Mouse (Mus musculus): ENCODE results near the gene Necab2. TPM values are rescaled to one million over a fixed set of nuclear protein-coding genes. Genes with fewer than 3 reads are reported as not detected.

Gene Necab2
- polyA plus RNA-seq, 1 experiment from 2014 or later: not detected

DNA sequence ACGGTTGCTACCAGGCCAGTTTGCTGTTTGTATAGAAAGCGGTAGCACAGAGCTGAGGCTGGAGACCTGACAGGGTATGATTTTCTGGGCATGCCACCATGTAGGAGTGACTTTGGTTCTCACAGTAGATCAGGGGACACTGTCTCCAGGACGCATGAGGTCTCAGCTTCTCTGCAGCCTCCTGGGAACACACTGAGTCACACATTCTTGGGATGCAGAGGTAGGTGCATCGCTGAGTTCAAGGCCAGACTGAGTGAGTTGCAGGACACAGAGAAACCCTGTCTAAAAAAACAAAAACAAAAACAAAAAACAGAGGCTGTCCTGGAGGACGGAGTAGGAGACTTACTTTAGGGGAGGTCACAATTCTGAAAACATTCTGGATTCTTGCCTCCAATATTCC, 6.4 kb downstream of the Necab2 start:
- WGBS (ENCODE audit: insufficient replicate concordance): 64% methylated on average over 5 of the region's 5 CpGs
- ATAC-seq (ENCODE audit: insufficient read depth): no peak

DNA sequence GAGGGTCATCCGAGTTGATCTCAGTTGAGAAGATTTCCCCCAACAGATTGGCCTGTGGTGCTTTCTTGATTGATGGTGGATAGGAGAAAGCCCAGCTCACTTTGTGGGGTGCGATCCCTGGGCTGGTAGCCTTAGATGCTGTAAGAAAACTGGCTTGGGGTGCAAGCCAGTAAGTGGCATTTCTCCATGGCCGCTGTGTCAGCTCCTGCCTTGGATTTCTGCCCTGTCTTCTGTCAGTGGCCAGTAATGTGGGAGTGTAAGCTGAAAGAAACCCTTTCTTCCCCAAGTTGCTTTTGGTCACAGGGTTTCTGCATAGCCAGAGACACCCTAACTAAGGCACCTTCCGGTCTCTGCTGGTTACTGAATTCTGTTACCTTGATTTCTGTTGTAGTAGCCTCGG, 9.5 kb downstream of the Necab2 start:
- 67% methylated on average over 5 of the region's 5 CpGs for WGBS (ENCODE audit: insufficient replicate concordance)
- Histone ChIP-seq H3K27me3 (peaks cover 8% of the 10 kb centered on the region), H3K4me2 (no peak overlapping the region), H3K27ac (replicated peaks) (no peak overlapping the region), H3K36me3 (replicated peaks) (no peaks in the 10 kb centered on the region), H3K9ac (no peak overlapping the region), H3K4me3 (replicated peaks) (no peak overlapping the region), H3K9me3 (replicated peaks) (no peaks in the 10 kb centered on the region), H3K4me1 (replicated peaks) (no peaks in the 10 kb centered on the region)
- ATAC-seq (ENCODE audit: insufficient read depth): no peak

More for the DNA sequence above, 6.4 kb downstream of the Necab2 start:
- Histone ChIP-seq H3K9me3 (replicated peaks) (no peaks in the 10 kb centered on the region), H3K4me1 (replicated peaks) (no peaks in the 10 kb centered on the region), H3K9ac (no peak overlapping the region), H3K27ac (replicated peaks) (no peak overlapping the region), H3K27me3 (peaks cover 24% of the 10 kb centered on the region), H3K36me3 (replicated peaks) (no peaks in the 10 kb centered on the region), H3K4me2 (no peak overlapping the region), H3K4me3 (replicated peaks) (no peak overlapping the region)

DNA sequence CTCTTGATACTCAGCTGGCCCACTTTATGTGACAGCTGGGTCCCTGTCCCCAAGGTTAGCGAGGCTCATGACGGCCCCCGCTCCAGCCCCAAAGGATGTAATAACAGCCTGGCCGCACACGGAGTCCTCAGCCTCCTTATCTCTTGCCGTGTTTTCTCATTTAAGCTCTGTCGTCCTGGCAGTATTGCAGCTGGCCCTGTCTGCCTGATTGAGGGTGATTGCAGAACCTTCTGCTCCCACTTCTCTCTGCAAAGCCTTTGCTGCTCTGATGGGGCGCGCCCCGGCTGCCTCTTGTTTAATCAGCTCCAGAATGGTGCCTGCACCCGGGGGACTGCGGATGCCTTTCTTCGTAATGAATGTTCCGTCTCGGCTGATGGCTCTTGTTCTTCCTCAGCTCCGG, 13.2 kb downstream of the Necab2 start:
- Histone ChIP-seq H3K27me3 (peaks cover 26% of the 10 kb centered on the region), H3K4me1 (replicated peaks) (no peaks in the 10 kb centered on the region), H3K4me3 (replicated peaks) (no peak overlapping the region), H3K36me3 (replicated peaks) (no peaks in the 10 kb centered on the region), H3K4me2 (no peak overlapping the region), H3K9ac (no peak overlapping the region), H3K9me3 (replicated peaks) (no peaks in the 10 kb centered on the region), H3K27ac (replicated peaks) (no peak overlapping the region)
- no peak for ATAC-seq (ENCODE audit: insufficient read depth)
- 50% methylated on average over 16 of the region's 16 CpGs for WGBS (ENCODE audit: insufficient replicate concordance)

DNA sequence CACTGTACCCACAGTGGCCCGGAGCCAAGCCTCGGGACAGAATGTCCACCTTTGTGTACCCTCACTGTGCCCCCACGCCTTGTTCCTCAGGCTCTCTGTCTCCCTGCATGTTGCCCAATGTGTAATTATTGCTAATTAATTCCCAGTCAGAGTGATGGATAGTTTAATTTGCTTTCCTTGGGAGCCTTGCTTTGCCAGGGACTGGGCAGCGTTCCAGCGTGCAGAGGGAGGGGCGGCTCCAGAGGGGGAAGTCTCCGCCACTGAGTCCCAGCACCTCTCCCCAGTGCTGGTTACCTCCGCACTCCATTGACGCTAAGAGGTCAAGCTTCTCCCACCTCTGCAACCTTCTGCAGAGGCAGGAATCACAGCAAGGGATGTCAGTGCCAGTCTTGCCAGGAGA, 14.8 kb downstream of the Necab2 start:
- 67% methylated on average over 9 of the region's 9 CpGs for WGBS (ENCODE audit: insufficient replicate concordance)
- no peaks in the 10 kb centered on the region for H3K36me3 ChIP-seq (replicated peaks)
- H3K4me1 ChIP-seq (replicated peaks): no peaks in the 10 kb centered on the region
- H3K27ac ChIP-seq (replicated peaks): no peak overlapping the region
- H3K27me3 ChIP-seq: peaks cover 43% of the 10 kb centered on the region
- H3K4me2 ChIP-seq: no peak overlapping the region
- no peak for ATAC-seq (ENCODE audit: insufficient read depth)
- no peak overlapping the region for H3K4me3 ChIP-seq (replicated peaks)
- H3K9ac ChIP-seq: no peak overlapping the region
- H3K9me3 ChIP-seq (replicated peaks): no peaks in the 10 kb centered on the region

DNA sequence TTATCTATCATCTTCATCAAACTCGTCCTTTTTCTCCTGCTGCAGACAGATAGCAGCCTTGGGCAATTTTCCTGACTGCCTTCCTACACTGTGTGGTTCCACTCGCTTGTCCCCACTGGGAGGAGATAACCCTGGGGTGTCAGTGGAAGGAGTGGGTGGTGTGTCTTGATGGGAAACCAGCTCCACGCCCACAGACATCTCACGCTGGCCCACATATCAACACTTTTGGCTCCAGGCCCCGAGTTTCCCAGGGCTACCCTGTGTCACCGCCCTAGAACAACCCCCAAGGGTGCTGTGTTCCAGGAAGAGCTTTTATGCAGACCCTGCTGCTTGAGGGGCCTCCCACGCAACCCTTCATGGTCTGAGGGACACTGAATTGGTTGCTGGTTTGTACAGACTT, 17.2 kb downstream of the Necab2 start:
- 38% methylated on average over 7 of the region's 7 CpGs for WGBS (ENCODE audit: insufficient replicate concordance)
- no peaks in the 10 kb centered on the region for H3K4me1 ChIP-seq (replicated peaks)
- no peak for ATAC-seq (ENCODE audit: insufficient read depth)
- no peak overlapping the region for H3K9ac ChIP-seq
- H3K27me3 ChIP-seq: peaks cover 57% of the 10 kb centered on the region
- no peak overlapping the region for H3K4me2 ChIP-seq
- H3K4me3 ChIP-seq (replicated peaks): no peak overlapping the region
- H3K9me3 ChIP-seq (replicated peaks): no peaks in the 10 kb centered on the region
- H3K36me3 ChIP-seq (replicated peaks): no peaks in the 10 kb centered on the region
- no peak overlapping the region for H3K27ac ChIP-seq (replicated peaks)

DNA sequence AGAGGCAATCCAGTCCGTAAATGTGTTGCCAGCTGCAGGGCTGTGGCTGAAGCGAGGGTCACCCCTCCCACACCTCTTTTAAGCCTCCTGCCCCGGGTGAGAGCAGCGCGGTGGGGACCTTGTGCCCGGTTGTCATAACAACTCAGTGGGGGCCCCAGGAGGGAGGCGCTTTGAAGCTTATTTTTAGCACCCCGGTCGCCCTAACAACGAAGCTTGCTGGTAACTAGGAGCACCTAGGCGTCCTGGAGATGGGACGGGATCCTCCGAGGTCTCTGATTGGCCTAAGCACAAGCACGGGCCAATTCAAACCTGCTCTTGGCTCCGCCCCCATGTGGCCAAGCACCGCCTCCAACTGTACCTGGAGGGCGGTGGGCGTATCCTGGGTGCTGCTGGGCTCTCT, 19.6 kb downstream of the Necab2 start:
- H3K27ac ChIP-seq (replicated peaks): no peak overlapping the region
- H3K36me3 ChIP-seq (replicated peaks): no peaks in the 10 kb centered on the region
- no peak overlapping the region for H3K4me2 ChIP-seq
- no peak overlapping the region for H3K4me3 ChIP-seq (replicated peaks)
- H3K4me1 ChIP-seq (replicated peaks): no peaks in the 10 kb centered on the region
- peaks cover 49% of the 10 kb centered on the region for H3K27me3 ChIP-seq
- H3K9ac ChIP-seq: no peak overlapping the region
- no peak for ATAC-seq (ENCODE audit: insufficient read depth)
- H3K9me3 ChIP-seq (replicated peaks): no peaks in the 10 kb centered on the region
- WGBS (ENCODE audit: insufficient replicate concordance): 6% methylated on average over 18 of the region's 18 CpGs

DNA sequence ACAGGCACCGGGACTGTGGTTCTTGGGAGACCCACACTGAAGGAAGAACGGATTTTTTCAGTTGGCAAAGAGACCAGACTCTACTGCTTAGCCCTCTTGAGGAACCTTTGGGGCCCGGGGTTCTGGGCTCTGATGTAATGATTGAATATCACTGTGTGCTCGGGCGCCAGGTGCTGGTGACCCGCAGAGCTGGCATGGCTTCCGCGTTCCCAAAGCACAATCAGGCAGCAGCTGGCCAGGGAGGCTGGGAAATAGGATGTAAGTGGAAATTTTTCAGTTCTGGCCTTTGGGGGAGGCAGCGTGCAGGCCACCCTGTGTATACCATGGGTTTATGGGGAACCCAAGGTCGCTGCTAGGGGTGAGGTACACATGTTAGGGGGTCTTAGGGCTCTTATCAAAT, 20.3 kb downstream of the Necab2 start:
- no peak overlapping the region for H3K27ac ChIP-seq (replicated peaks)
- H3K9ac ChIP-seq: no peak overlapping the region
- no peak overlapping the region for H3K4me3 ChIP-seq (replicated peaks)
- H3K4me1 ChIP-seq (replicated peaks): no peaks in the 10 kb centered on the region
- H3K27me3 ChIP-seq: peaks cover 49% of the 10 kb centered on the region
- H3K36me3 ChIP-seq (replicated peaks): no peaks in the 10 kb centered on the region
- no peak for ATAC-seq (ENCODE audit: insufficient read depth)
- 60% methylated on average over 10 of the region's 10 CpGs for WGBS (ENCODE audit: insufficient replicate concordance)
- no peak overlapping the region for H3K4me2 ChIP-seq
- H3K9me3 ChIP-seq (replicated peaks): no peaks in the 10 kb centered on the region

DNA sequence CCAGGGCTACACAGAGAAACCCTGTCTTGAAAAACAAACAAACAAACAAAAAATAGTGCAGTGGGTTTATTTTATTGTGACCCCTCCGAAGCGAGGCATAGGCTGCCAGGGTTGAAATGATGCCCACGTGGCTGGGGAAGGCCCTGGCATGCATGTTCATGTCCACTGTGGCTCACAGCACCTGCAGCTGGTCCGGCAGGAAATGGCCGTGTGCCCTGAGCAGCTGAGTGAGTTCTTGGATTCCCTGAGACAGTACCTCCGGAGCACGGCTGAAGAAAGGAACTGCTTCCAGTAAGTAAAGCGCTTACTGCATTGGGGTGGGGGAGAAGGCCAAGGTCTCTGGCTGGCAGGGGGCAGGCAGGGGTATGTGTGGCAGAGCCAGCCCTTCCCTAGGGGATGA, 21.6 kb downstream of the Necab2 start:
- no peak overlapping the region for H3K27ac ChIP-seq (replicated peaks)
- H3K4me1 ChIP-seq (replicated peaks): no peaks in the 10 kb centered on the region
- H3K27me3 ChIP-seq: peaks cover 46% of the 10 kb centered on the region
- H3K36me3 ChIP-seq (replicated peaks): no peaks in the 10 kb centered on the region
- 58% methylated on average over 8 of the region's 8 CpGs for WGBS (ENCODE audit: insufficient replicate concordance)
- no peak overlapping the region for H3K9ac ChIP-seq
- no peaks in the 10 kb centered on the region for H3K9me3 ChIP-seq (replicated peaks)
- H3K4me3 ChIP-seq (replicated peaks): no peak overlapping the region
- no peak overlapping the region for H3K4me2 ChIP-seq
- ATAC-seq (ENCODE audit: insufficient read depth): no peak

DNA sequence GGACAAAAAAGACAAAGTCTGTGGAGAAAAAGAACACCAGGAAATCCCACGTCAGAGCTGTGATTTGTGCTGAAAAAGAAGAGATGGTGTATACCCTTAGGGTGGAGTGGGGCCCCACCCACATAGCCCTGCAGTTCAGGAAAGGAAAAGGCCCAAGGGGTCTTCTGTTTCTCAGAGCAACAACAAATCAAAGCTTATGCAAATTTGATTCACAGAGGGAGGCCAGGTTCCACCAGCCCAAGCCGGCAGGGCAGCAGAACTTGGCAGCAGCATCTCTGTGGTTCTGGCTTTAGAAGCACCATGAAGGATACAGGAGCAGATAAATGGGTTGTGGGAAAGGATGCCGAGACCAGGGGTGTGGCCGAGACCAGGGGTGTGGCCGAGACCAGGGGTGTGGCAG, 32.2 kb downstream of the Necab2 start:
- Histone ChIP-seq H3K27ac (replicated peaks) (no peak overlapping the region), H3K4me3 (replicated peaks) (no peak overlapping the region), H3K4me2 (no peak overlapping the region), H3K36me3 (replicated peaks) (no peaks in the 10 kb centered on the region), H3K9me3 (replicated peaks) (no peaks in the 10 kb centered on the region), H3K4me1 (replicated peaks) (no peaks in the 10 kb centered on the region), H3K27me3 (no peaks in the 10 kb centered on the region), H3K9ac (no peak overlapping the region)
- ATAC-seq (ENCODE audit: insufficient read depth): no peak
- 19% methylated on average over 5 of the region's 5 CpGs for WGBS (ENCODE audit: insufficient replicate concordance)

DNA sequence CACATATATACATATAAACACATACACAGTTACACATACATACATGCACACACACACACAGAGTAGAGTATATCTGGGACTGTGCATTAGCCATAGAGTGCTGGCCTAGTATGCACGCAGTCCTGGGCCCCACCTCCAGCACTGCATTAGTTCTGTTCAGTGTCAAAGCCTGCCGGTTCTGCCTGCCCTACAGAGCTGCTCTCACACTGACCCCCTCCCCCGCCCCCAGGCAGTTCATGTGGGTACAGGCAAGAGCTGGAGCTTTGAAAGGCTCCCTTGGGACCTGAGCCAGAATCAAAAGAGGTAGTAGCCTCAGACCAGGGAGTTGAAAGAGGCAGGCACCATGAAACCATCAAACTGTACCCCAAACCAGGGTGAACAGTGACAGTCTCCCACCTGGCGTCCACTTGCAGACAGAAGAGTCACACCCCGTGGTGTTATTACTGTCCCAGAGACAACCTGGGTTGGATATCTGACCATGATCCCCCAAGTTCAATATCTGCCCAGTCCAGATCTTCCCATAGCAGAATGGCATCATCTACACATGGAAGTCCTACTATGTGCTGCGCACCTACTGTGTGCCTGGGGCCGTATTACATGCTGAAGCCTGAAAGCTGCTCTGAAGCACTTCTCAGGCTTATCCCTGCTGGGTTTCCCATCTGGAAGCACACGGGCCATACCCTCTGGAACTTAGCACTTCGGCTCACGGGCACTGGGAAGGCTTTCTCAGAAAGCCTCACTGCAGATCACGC, 37.8 kb downstream of the Necab2 start:
- no peak for ATAC-seq (ENCODE audit: insufficient read depth)
- no peak overlapping the region for H3K9ac ChIP-seq
- WGBS (ENCODE audit: insufficient replicate concordance): 73% methylated on average over 11 of the region's 11 CpGs
- no peak overlapping the region for H3K4me3 ChIP-seq (replicated peaks)
- H3K27me3 ChIP-seq: no peaks in the 10 kb centered on the region
- 0 out of 2 replicates have a peak, but pooled peaks cover 7% of the 10 kb centered on the region for H3K4me1 ChIP-seq (replicated peaks)
- no peak overlapping the region for H3K4me2 ChIP-seq
- no peak overlapping the region for H3K27ac ChIP-seq (replicated peaks)
- no peaks in the 10 kb centered on the region for H3K36me3 ChIP-seq (replicated peaks)
- no peaks in the 10 kb centered on the region for H3K9me3 ChIP-seq (replicated peaks)

DNA sequence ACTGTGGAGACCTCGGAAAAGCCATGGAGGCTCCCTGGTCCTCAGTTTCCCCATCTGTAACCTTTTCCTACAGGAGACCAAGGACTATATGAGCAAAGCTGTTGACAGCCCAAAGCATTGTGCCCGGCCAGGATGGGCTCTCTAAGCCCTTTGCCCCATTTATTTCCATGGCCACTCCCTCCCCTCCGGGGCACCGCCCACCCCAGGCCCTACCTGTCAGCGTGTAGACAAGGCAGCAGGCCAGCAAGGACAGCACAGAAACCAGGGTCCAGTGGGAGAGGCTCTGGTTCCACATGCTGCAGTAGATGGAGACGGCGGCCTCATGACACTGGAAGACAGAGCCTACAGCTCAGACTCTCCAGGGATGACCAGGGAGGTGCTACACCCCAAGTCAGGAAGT, 40.6 kb downstream of the Necab2 start:
- Histone ChIP-seq H3K36me3 (replicated peaks) (no peaks in the 10 kb centered on the region), H3K9me3 (replicated peaks) (no peaks in the 10 kb centered on the region), H3K4me1 (replicated peaks) (peaks cover 7% of the 10 kb centered on the region; the same call in 1 of the 2 replicates), H3K4me3 (replicated peaks) (no peak overlapping the region), H3K4me2 (no peak overlapping the region), H3K9ac (no peak overlapping the region), H3K27ac (replicated peaks) (no peak overlapping the region), H3K27me3 (peaks cover 16% of the 10 kb centered on the region)
- WGBS (ENCODE audit: insufficient replicate concordance): 64% methylated on average over 7 of the region's 7 CpGs
- ATAC-seq (ENCODE audit: insufficient read depth): no peak

DNA sequence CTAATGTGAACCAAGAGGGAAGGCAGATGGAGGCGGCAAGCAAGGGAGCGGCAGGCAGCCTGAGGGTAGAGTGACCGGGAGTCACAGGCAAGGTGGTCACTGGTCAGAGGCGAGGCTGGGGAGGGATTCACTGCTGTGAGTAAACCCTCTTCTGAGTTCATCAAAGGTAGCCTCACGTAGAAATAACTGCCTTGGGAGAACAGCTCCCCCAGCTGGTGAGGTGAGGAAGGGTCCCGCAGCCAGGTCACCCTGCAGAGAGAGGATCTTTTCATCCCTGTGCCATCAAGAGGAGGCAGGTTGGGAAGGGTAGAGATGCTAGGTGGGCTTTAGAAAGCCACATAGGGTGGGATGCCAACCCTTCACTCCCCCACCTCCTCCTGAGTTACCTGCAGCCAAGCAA, 50.3 kb downstream of the Necab2 start:
- no peak overlapping the region for H3K4me2 ChIP-seq
- 14% methylated on average over 6 of the region's 6 CpGs for WGBS (ENCODE audit: insufficient replicate concordance)
- ATAC-seq (ENCODE audit: insufficient read depth): no peak
- H3K9me3 ChIP-seq (replicated peaks): no peaks in the 10 kb centered on the region
- H3K4me3 ChIP-seq (replicated peaks): no peak overlapping the region
- H3K9ac ChIP-seq: no peak overlapping the region
- peaks cover 21% of the 10 kb centered on the region for H3K27me3 ChIP-seq
- H3K4me1 ChIP-seq (replicated peaks): no peaks in the 10 kb centered on the region
- no peaks in the 10 kb centered on the region for H3K36me3 ChIP-seq (replicated peaks)
- H3K27ac ChIP-seq (replicated peaks): no peak overlapping the region

Measured in liver, embryonic 15.5 days (tissue).